Mouse (Mus musculus): ENCODE data around the gene Adamts10. TPM values are rescaled to one million over a fixed set of nuclear protein-coding genes. Genes with fewer than 3 reads are reported as not detected.

The Adamts10 gene
- polyA plus RNA-seq, 1 experiment from 2014 or later, result 41.7 TPM

Other genes with a start within 250 kb of the Adamts10 start
- 18.9 and 19.1 TPM in 2 replicates for gene Zfp955b, start 234.7 kb upstream of the Adamts10 start, polyA plus RNA-seq (2014; fragmentation: Nextera tagmentation; extraction: Ambion mirVana)
- 25.2 and 32.5 TPM in 2 replicates for gene Zfp81, start 165.3 kb upstream of the Adamts10 start, polyA plus RNA-seq (2014; fragmentation: Nextera tagmentation; extraction: Ambion mirVana)
- gene Zfp101, start 129.6 kb upstream of the Adamts10 start, polyA plus RNA-seq (2014; fragmentation: Nextera tagmentation; extraction: Ambion mirVana), result 17.1 and 17.3 TPM in 2 replicates
- not detected in 2 replicates for gene Actl9, start 91.3 kb upstream of the Adamts10 start, polyA plus RNA-seq (2014; fragmentation: Nextera tagmentation; extraction: Ambion mirVana)
- 0.72 and 1.8 TPM in 2 replicates for gene Myo1f, start 31.5 kb downstream of the Adamts10 start, polyA plus RNA-seq (2014; fragmentation: Nextera tagmentation; extraction: Ambion mirVana)
- gene Zfp414, start 104.9 kb downstream of the Adamts10 start, polyA plus RNA-seq (2014; fragmentation: Nextera tagmentation; extraction: Ambion mirVana), result 91.4 and 115 TPM in 2 replicates
- gene Pram1, start 113.9 kb downstream of the Adamts10 start, polyA plus RNA-seq (2014; fragmentation: Nextera tagmentation; extraction: Ambion mirVana), result 0.73 and 1.4 TPM in 2 replicates
- gene Hnrnpm, start 162.7 kb downstream of the Adamts10 start, polyA plus RNA-seq (2014; fragmentation: Nextera tagmentation; extraction: Ambion mirVana), result 177 and 214 TPM in 2 replicates
- 45.2 and 62.6 TPM in 2 replicates for gene March2, start 194.5 kb downstream of the Adamts10 start, polyA plus RNA-seq (2014; fragmentation: Nextera tagmentation; extraction: Ambion mirVana)
- gene Rab11b, start 236.3 kb downstream of the Adamts10 start, polyA plus RNA-seq (2014; fragmentation: Nextera tagmentation; extraction: Ambion mirVana), result 417 and 541 TPM in 2 replicates

Data from midbrain, embryonic 14.5 days (tissue).